Mouse (Mus musculus): ENCODE results near the gene Pxdn. TPM values are rescaled to one million over a fixed set of nuclear protein-coding genes. Genes with fewer than 3 reads are reported as not detected.

Gene Pxdn
- total and polyA plus RNA-seq, 2 experiments from 2014 or later, result 18.9 to 81.9 TPM

- Histone ChIP-seq H3K4me2 (ENCODE audit: low read depth, low read length, poor library complexity, severe bottlenecking) (no peak overlapping the region), H3K27ac (ENCODE audit: low read depth, low read length) (no peak overlapping the region), H3K27me3 (ENCODE audit: insufficient read depth, low read length) (no peaks in the 10 kb centered on the region), H3K9me3 (ENCODE audit: low read length) (no peaks in the 10 kb centered on the region), H3K4me1 (ENCODE audit: insufficient read depth, low read length) (no peaks in the 10 kb centered on the region), H3K9ac (replicated peaks; ENCODE audit: low read length, poor library complexity, severe bottlenecking) (no peak overlapping the region), H3K4me3 (ENCODE audit: low read depth, low read length) (no peak overlapping the region), H3K36me3 (ENCODE audit: insufficient read depth, low read length) (no peaks in the 10 kb centered on the region)
- TF ChIP-seq CTCF (IDR thresholded peaks at IDR 0.05), result no peak
- 66% methylated on average over 6 of the region's 6 CpGs for WGBS
- no peak for ATAC-seq (ENCODE audit: low FRiP score)
- DNase-seq (ENCODE audit: low spot score), result no peak
Measured at GRCm38 (mm10) chr12:30058044-30058443, 120.6 kb downstream of the Pxdn start.

DNA sequence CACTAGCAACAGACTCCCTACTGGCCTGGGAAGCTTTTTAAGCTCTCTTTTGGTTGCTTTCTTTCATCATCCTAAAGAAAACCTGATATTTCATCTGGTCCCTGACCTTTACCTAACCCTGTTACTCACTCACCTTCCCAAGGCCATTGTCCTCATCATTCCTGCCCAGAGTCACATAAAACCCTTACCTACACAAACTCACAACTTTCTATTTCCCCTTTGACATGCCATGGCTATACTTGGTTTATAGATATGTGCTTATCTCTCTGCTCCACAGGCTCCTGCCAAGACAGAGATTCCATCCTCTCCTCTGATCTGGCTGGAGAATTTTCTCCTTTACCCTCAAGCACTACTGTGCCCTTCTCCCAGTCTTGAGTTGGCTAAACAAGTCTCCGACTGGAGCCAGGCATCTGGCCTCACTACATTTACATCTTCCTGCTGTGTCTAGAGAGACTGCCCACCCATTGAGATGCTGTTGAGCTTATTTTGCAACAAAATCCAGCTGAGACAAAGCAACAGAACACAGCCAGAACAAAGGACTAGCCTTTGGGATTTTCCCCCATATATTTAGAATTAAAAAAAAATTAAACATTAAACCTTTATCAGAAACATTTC lies 124.2 kb downstream of the Pxdn start:
- no peaks in the 10 kb centered on the region for H3K9me3 ChIP-seq (ENCODE audit: low read length)
- H3K27me3 ChIP-seq (ENCODE audit: insufficient read depth, low read length), result no peaks in the 10 kb centered on the region
- ATAC-seq (ENCODE audit: low FRiP score) (no peak), DNase-seq (ENCODE audit: low spot score) (no peak)
- no peak for TF ChIP-seq CTCF (IDR thresholded peaks at IDR 0.05)
- no peak overlapping the region for H3K9ac ChIP-seq (replicated peaks; ENCODE audit: low read length, poor library complexity, severe bottlenecking)
- H3K4me1 ChIP-seq (ENCODE audit: insufficient read depth, low read length), result no peaks in the 10 kb centered on the region
- H3K4me3 ChIP-seq (ENCODE audit: low read depth, low read length), result no peak overlapping the region
- H3K27ac ChIP-seq (ENCODE audit: low read depth, low read length), result no peak overlapping the region
- no peaks in the 10 kb centered on the region for H3K36me3 ChIP-seq (ENCODE audit: insufficient read depth, low read length)
- no peak overlapping the region for H3K4me2 ChIP-seq (ENCODE audit: low read depth, low read length, poor library complexity, severe bottlenecking)
- WGBS, result 21% methylated on average over 1 of the region's 1 CpGs

- H3K4me3 ChIP-seq (ENCODE audit: low read depth, low read length), result no peak overlapping the region
- 44% methylated on average over 6 of the region's 6 CpGs for WGBS
- DNase-seq (ENCODE audit: low spot score) (no peak), ATAC-seq (ENCODE audit: low FRiP score) (no peak)
- no peaks in the 10 kb centered on the region for H3K9me3 ChIP-seq (ENCODE audit: low read length)
- H3K36me3 ChIP-seq (ENCODE audit: insufficient read depth, low read length), result no peaks in the 10 kb centered on the region
- no peak overlapping the region for H3K4me2 ChIP-seq (ENCODE audit: low read depth, low read length, poor library complexity, severe bottlenecking)
- no peaks in the 10 kb centered on the region for H3K27me3 ChIP-seq (ENCODE audit: insufficient read depth, low read length)
- no peak overlapping the region for H3K9ac ChIP-seq (replicated peaks; ENCODE audit: low read length, poor library complexity, severe bottlenecking)
- H3K27ac ChIP-seq (ENCODE audit: low read depth, low read length), result no peak overlapping the region
- H3K4me1 ChIP-seq (ENCODE audit: insufficient read depth, low read length), result no peaks in the 10 kb centered on the region
- no peak for TF ChIP-seq CTCF (IDR thresholded peaks at IDR 0.05)
Measured at GRCm38 (mm10) chr12:30062118-30062505, 124.7 kb downstream of the Pxdn start.

Other genes with a start within 250 kb of the Pxdn start
- 0.05 and 0.49 TPM in 2 replicates for gene Tpo, start 195.0 kb downstream of the Pxdn start, total RNA-seq (2014; rRNA removed)
- gene Tpo, start 195.0 kb downstream of the Pxdn start, polyA plus RNA-seq (2015; fragmentation: Nextera tagmentation; extraction: Ambion mirVana), result 0.54 and 0.59 TPM in 2 replicates

Data from midbrain, postnatal 0 days (tissue).